Mouse (Mus musculus) ES-E14 (cell line): ENCODE measurements around the gene Gm9736.

Experiments used
- CHD2 ChIP-seq: IDR thresholded peaks from 2 replicates; pipeline ENCODE4 v1.6.1; 2014; ENCODE audit warnings: mild to moderate bottlenecking, low read depth, low read length, inconsistent platforms
- HCFC1 ChIP-seq: IDR thresholded peaks from 2 replicates; pipeline ENCODE4 v1.6.1; 2012; ENCODE audit warnings: low read length, inconsistent platforms, borderline replicate concordance; ENCODE audit not compliant: insufficient read depth
- MAFK ChIP-seq: IDR thresholded peaks from 2 replicates; pipeline ENCODE4 v1.6.1; 2014; ENCODE audit warnings: mild to moderate bottlenecking, low read depth, low read length, inconsistent platforms; ENCODE audit not compliant: insufficient read depth
- ZC3H11A ChIP-seq: IDR thresholded peaks from 2 replicates; pipeline ENCODE4 v1.6.1; 2012; ENCODE audit warnings: low read depth, mild to moderate bottlenecking, inconsistent platforms, low read length, borderline replicate concordance
- ZNF384 ChIP-seq: IDR thresholded peaks from 2 replicates; pipeline ENCODE4 v1.6.1; 2012; ENCODE audit warnings: low read depth, low read length, inconsistent platforms

- TF ChIP-seq HCFC1 (no peak), ZNF384 (no peak), MAFK (no peak), ZC3H11A (no peak), CHD2 (no peak)
Measured at GRCm38 (mm10) chr10:77728280-77728679, 22.9 kb downstream of the Gm9736 start.
